Mouse (Mus musculus) splenic B cell, adult 2 months (primary cell): Measurements from ENCODE around the gene Pard6b.

ENCODE experiments used
- DNase-seq: peaks from one replicate; pipeline ENCODE4 v3.0.0-alpha.2; 2011; ENCODE audit warnings: low read depth, low spot score
- H3K27me3 ChIP-seq: 2 replicates; pipeline ENCODE4 v1.6.1; 2012; ENCODE audit warnings: mild to moderate bottlenecking, low read length, moderate library complexity, mixed read lengths; ENCODE audit not compliant: control insufficient read depth, poor library complexity, insufficient read depth, severe bottlenecking
- H3K36me3 ChIP-seq: 2 replicates; pipeline ENCODE4 v1.6.1; 2012; ENCODE audit warnings: mild to moderate bottlenecking, low read length, moderate library complexity, mixed read lengths; ENCODE audit not compliant: control insufficient read depth, poor library complexity, insufficient read depth, severe bottlenecking

Gene Pard6b

GRCm38 (mm10) chr2:168080431-168081246, at the start of gene Pard6b:
TSS of gene Pard6b (plus strand) at chr2:168081004.
- Histone ChIP-seq H3K36me3 (no peaks in the 10 kb centered on the region), H3K27me3 (peaks cover 2% of the 10 kb centered on the region)
- DNase-seq = peak; percentile 99

GRCm38 (mm10) chr2:168031842-168032241, 49.0 kb upstream of the Pard6b start:
- no peaks in the 10 kb centered on the region for H3K36me3 ChIP-seq
- no peaks in the 10 kb centered on the region for H3K27me3 ChIP-seq
- DNase-seq = no peak

GRCm38 (mm10) chr2:168033905-168034304, 46.9 kb upstream of the Pard6b start:
- DNase-seq = no peak
- no peaks in the 10 kb centered on the region for H3K36me3 ChIP-seq
- H3K27me3 ChIP-seq = no peaks in the 10 kb centered on the region

GRCm38 (mm10) chr2:168035907-168036306, 44.9 kb upstream of the Pard6b start:
- Histone ChIP-seq H3K27me3 (no peaks in the 10 kb centered on the region), H3K36me3 (no peaks in the 10 kb centered on the region)
- no peak for DNase-seq

GRCm38 (mm10) chr2:168037063-168037462, 43.7 kb upstream of the Pard6b start:
- Histone ChIP-seq H3K27me3 (no peaks in the 10 kb centered on the region), H3K36me3 (no peaks in the 10 kb centered on the region)
- no peak for DNase-seq

- DNase-seq = no peak
- H3K36me3 ChIP-seq = no peaks in the 10 kb centered on the region
- H3K27me3 ChIP-seq = no peaks in the 10 kb centered on the region
Measured at GRCm38 (mm10) chr2:168040751-168041150, 40.1 kb upstream of the Pard6b start.

- Histone ChIP-seq H3K27me3 (no peaks in the 10 kb centered on the region), H3K36me3 (no peaks in the 10 kb centered on the region)
- no peak for DNase-seq
Measured at GRCm38 (mm10) chr2:168042019-168042418, 38.8 kb upstream of the Pard6b start.

- no peak for DNase-seq
- Histone ChIP-seq H3K27me3 (peaks cover 2% of the 10 kb centered on the region; the same call in 1 of the 2 replicates), H3K36me3 (no peaks in the 10 kb centered on the region)
Measured at GRCm38 (mm10) chr2:168044681-168045287, 36.0 kb upstream of the Pard6b start.

GRCm38 (mm10) chr2:168045357-168045756, 35.4 kb upstream of the Pard6b start:
- Histone ChIP-seq H3K36me3 (no peaks in the 10 kb centered on the region), H3K27me3 (peaks cover 2% of the 10 kb centered on the region; the same call in 1 of the 2 replicates)
- DNase-seq = no peak

GRCm38 (mm10) chr2:168045771-168046170, 35.0 kb upstream of the Pard6b start:
- Histone ChIP-seq H3K27me3 (peaks cover 2% of the 10 kb centered on the region; the same call in 1 of the 2 replicates), H3K36me3 (no peaks in the 10 kb centered on the region)
- DNase-seq = no peak

GRCm38 (mm10) chr2:168046467-168046866, 34.3 kb upstream of the Pard6b start:
- no peak for DNase-seq
- H3K36me3 ChIP-seq = no peaks in the 10 kb centered on the region
- peaks cover 2% of the 10 kb centered on the region; the same call in 1 of the 2 replicates for H3K27me3 ChIP-seq

GRCm38 (mm10) chr2:168049002-168049635, 31.7 kb upstream of the Pard6b start:
- Histone ChIP-seq H3K27me3 (peaks cover 2% of the 10 kb centered on the region; the same call in 1 of the 2 replicates), H3K36me3 (no peaks in the 10 kb centered on the region)
- no peak for DNase-seq

- H3K27me3 ChIP-seq = peaks cover 2% of the 10 kb centered on the region; the same call in 1 of the 2 replicates
- no peak for DNase-seq
- H3K36me3 ChIP-seq = no peaks in the 10 kb centered on the region
Measured at GRCm38 (mm10) chr2:168050000-168050942, 30.5 kb upstream of the Pard6b start.

GRCm38 (mm10) chr2:168052156-168052555, 28.6 kb upstream of the Pard6b start:
- DNase-seq = no peak
- H3K27me3 ChIP-seq = peaks cover 2% of the 10 kb centered on the region; the same call in 1 of the 2 replicates

More at GRCm38 (mm10) chr2:168052156-168052555, 28.6 kb upstream of the Pard6b start:
- H3K36me3 ChIP-seq = no peaks in the 10 kb centered on the region
